Mouse (Mus musculus): Measurements from ENCODE around the gene Gabpb2.

- TF ChIP-seq CTCF (IDR thresholded peaks at IDR 0.05; ENCODE audit: low read depth) (no peak), EP300 (IDR thresholded peaks at IDR 0.05; ENCODE audit: low read depth) (no peak)
Observed at GRCm38 (mm10) chr3:95256931-95257330, 39.2 kb upstream of the Gabpb2 start.
